In genomic region chr3:57102254-57102653, GRCm38 (mm10) we compare ENCODE assay signal across 21 mouse cellular contexts.
DNase-seq lines count a peak whose midpoint lies in the region; ATAC-seq and TF ChIP-seq lines count a peak whose summit lies in the region.
"Had no signal": no experiment of that assay in that cellular context is flagged by ENCODE, and none has a peak within 500 bp of the region (broad histone marks: within the 10 kb centered on the region; RNA-seq: fewer than 3 reads in every experiment).

No protein-coding gene starts in this region.

- H3K36me3 ChIP-seq in hindbrain, embryonic 14.5 days (replicated peaks; ENCODE audit: control insufficient read depth, insufficient read depth): no peaks in the 10 kb centered on the region
- no peaks in the 10 kb centered on the region for H3K36me3 ChIP-seq in hindbrain, embryonic 12.5 days
- H3K36me3 ChIP-seq: forebrain, embryonic 15.5 days; heart, embryonic 13.5 days; hindbrain, embryonic 15.5 days; limb, embryonic 12.5 days had no signal

- no peak for TF ChIP-seq CTCF in left cerebral cortex, adult 2 months (IDR thresholded peaks at IDR 0.05)
- no peak for TF ChIP-seq CTCF in brain, embryonic 14.5 days (IDR thresholded peaks at IDR 0.05; ENCODE audit: borderline replicate concordance, extremely low read depth, insufficient read depth, insufficient read length)

- intact Hi-C loops in left cerebral cortex, adult 2 months (cut with DNase I): loop anchor here (2.0 kb wide), 1 partner anchor 139 kb away; no protein-coding TSS in a partner anchor

- no peak for TF ChIP-seq POLR2A in brain, embryonic 14.5 days (IDR thresholded peaks at IDR 0.05; ENCODE audit: borderline replicate concordance, extremely low read depth, insufficient read depth, insufficient read length, poor library complexity, severe bottlenecking)

- no peaks in the 10 kb centered on the region for H3K27me3 ChIP-seq in hindbrain, embryonic 14.5 days (ENCODE audit: control insufficient read depth, insufficient read depth, low read length)
- H3K27me3 ChIP-seq in hindbrain, embryonic 12.5 days: no peaks in the 10 kb centered on the region
- H3K27me3 ChIP-seq: forebrain, embryonic 15.5 days; heart, embryonic 13.5 days; hindbrain, embryonic 15.5 days; limb, embryonic 12.5 days had no signal

- no peak overlapping the region for H3K4me2 ChIP-seq in hindbrain, embryonic 14.5 days (replicated peaks)
- H3K4me2 ChIP-seq in hindbrain, embryonic 12.5 days (replicated peaks): no peak overlapping the region
- H3K4me2 ChIP-seq: forebrain, embryonic 15.5 days; heart, embryonic 13.5 days; hindbrain, embryonic 15.5 days; limb, embryonic 12.5 days; liver, embryonic 11.5 days had no signal

- no peak overlapping the region for H3K9ac ChIP-seq in hindbrain, embryonic 14.5 days
- no peak overlapping the region for H3K9ac ChIP-seq in hindbrain, embryonic 12.5 days
- H3K9ac ChIP-seq: forebrain, embryonic 15.5 days; heart, embryonic 13.5 days; hindbrain, embryonic 15.5 days; limb, embryonic 12.5 days; liver, postnatal 0 days had no signal

- no peak overlapping the region for H3K4me3 ChIP-seq in hindbrain, embryonic 14.5 days (replicated peaks; ENCODE audit: low read length)
- H3K4me3 ChIP-seq in hindbrain, embryonic 12.5 days: no peak overlapping the region
- H3K4me3 ChIP-seq in left cerebral cortex, adult 2 months: no peak overlapping the region
- H3K4me3 ChIP-seq: forebrain, embryonic 15.5 days; heart, adult 2 months; heart, embryonic 13.5 days; hindbrain, embryonic 15.5 days; limb, embryonic 12.5 days had no signal

- peak; percentile 42 for DNase-seq in hindbrain, embryonic 14.5 days (ENCODE audit: low spot score)
- DNase-seq in left cerebral cortex, adult 2 months (ENCODE audit: extremely low spot score in 1 of 2, low spot score in 2 of 2): no peak
- DNase-seq in left cerebral cortex, adult 11 months (ENCODE audit: low spot score): no peak
- peak; percentile 55 for DNase-seq in brain, adult 2 months (ENCODE audit: low read depth, low spot score)
- DNase-seq in brain, embryonic 14.5 days (ENCODE audit: low read depth): peak; percentile 36
- no peak for DNase-seq in adrenal gland, postnatal 4 days (ENCODE audit: low spot score in 2 of 2)
- DNase-seq: adrenal gland, adult 2 months; cerebellum, adult 8-10 months; gastrocnemius, postnatal 36 days; heart, adult 2 months; heart, postnatal 14 days; kidney, adult 18-20 months; kidney, postnatal 4 days; liver, postnatal 0 days; spleen, adult 18-20 months had no signal

- 0 out of 2 replicates have a peak, but pooled peaks cover 3% of the 10 kb centered on the region for H3K4me1 ChIP-seq in hindbrain, embryonic 14.5 days (replicated peaks; ENCODE audit: control insufficient read depth, insufficient read depth, low read length)
- H3K4me1 ChIP-seq in hindbrain, embryonic 12.5 days: no peaks in the 10 kb centered on the region
- H3K4me1 ChIP-seq: forebrain, embryonic 15.5 days; heart, embryonic 13.5 days; hindbrain, embryonic 15.5 days; limb, embryonic 12.5 days had no signal

- no peak for ATAC-seq in hindbrain, embryonic 14.5 days (ENCODE audit: low FRiP score)
- ATAC-seq in hindbrain, embryonic 12.5 days (ENCODE audit: low FRiP score): no peak
- ATAC-seq: forebrain, embryonic 15.5 days; liver, postnatal 0 days had no signal

- WGBS in hindbrain, embryonic 14.5 days: 80% methylated on average over 2 of the region's 2 CpGs
- 84% methylated on average over 2 of the region's 2 CpGs for WGBS in hindbrain, embryonic 12.5 days

- no peaks in the 10 kb centered on the region for H3K9me3 ChIP-seq in hindbrain, embryonic 14.5 days (ENCODE audit: control insufficient read depth, low read length)
- H3K9me3 ChIP-seq in hindbrain, embryonic 12.5 days (replicated peaks): no peaks in the 10 kb centered on the region
- H3K9me3 ChIP-seq: forebrain, embryonic 15.5 days; heart, embryonic 13.5 days; hindbrain, embryonic 15.5 days; limb, embryonic 12.5 days had no signal

- no peak overlapping the region for H3K27ac ChIP-seq in hindbrain, embryonic 14.5 days
- no peak overlapping the region for H3K27ac ChIP-seq in hindbrain, embryonic 12.5 days
- peak overlapping the region; percentile 72 for H3K27ac ChIP-seq in left cerebral cortex, adult 2 months
- H3K27ac ChIP-seq: forebrain, embryonic 15.5 days; heart, adult 2 months; heart, embryonic 13.5 days; hindbrain, embryonic 15.5 days; limb, embryonic 12.5 days had no signal

Comparison
In these comparisons a context has a peak if more than half of its experiments do, and no peak if none do; other contexts are left out.
1. DNase-seq: peak in hindbrain, embryonic 14.5 days (single experiment), brain, adult 2 months (single experiment) and brain, embryonic 14.5 days (single experiment); none in left cerebral cortex, adult 2 months (0 of 2), left cerebral cortex, adult 11 months (single experiment) and adrenal gland, postnatal 4 days (0 of 2).